Mouse (Mus musculus) midbrain, embryonic 11.5 days (tissue): ENCODE data around the gene Pdap1. TPM values are rescaled to one million over a fixed set of nuclear protein-coding genes. Genes with fewer than 3 reads are reported as not detected.
"Not testable (repeated sequence)": the region's sequence is repeated elsewhere in the genome, so short reads cannot be mapped to it uniquely, and the experiment has no call there.

Source experiments
- ATAC-seq: fragments of 200-750 bp; cut with Nextera tagmentation; 2 replicates; pipeline ENCODE4 v1.8.0; 2017; ENCODE audit warnings: moderate TSS enrichment, moderate library complexity; ENCODE audit not compliant: low FRiP score
- DNase-seq: peaks from one replicate; pipeline ENCODE4 v3.0.0; 2015; ENCODE audit warnings: low spot score; ENCODE audit errors: missing footprints
- H3K27ac ChIP-seq: fragments of 300-500 bp; sonication (generic); 2 replicates; pipeline ENCODE4 v1.5.1; 2014; ENCODE audit warnings: low read depth, low read length
- H3K27me3 ChIP-seq: fragments of 300-500 bp; sonication (generic); 2 replicates; pipeline ENCODE4 v1.6.1; 2014; ENCODE audit warnings: mild to moderate bottlenecking, low read length, moderate library complexity, mixed read lengths; ENCODE audit not compliant: control insufficient read depth, insufficient read depth
- H3K36me3 ChIP-seq: fragments of 300-500 bp; sonication (generic); 2 replicates; pipeline ENCODE4 v1.6.1; 2014; ENCODE audit warnings: mild to moderate bottlenecking, low read length, moderate library complexity, mixed read lengths; ENCODE audit not compliant: control insufficient read depth, insufficient read depth
- H3K4me1 ChIP-seq: fragments of 300-500 bp; sonication (generic); 2 replicates; pipeline ENCODE4 v1.6.1; 2014; ENCODE audit warnings: low read length; ENCODE audit not compliant: control insufficient read depth, insufficient read depth
- H3K4me2 ChIP-seq: fragments of 300-500 bp; sonication (generic); 2 replicates; pipeline ENCODE4 v1.6.1; 2014; ENCODE audit warnings: mild to moderate bottlenecking, moderate library complexity
- H3K4me3 ChIP-seq: fragments of 300-500 bp; sonication (generic); 2 replicates; pipeline ENCODE4 v1.5.1; 2014; ENCODE audit warnings: low read depth, low read length
- H3K9ac ChIP-seq: fragments of 300-500 bp; sonication (generic); 2 replicates; pipeline ENCODE4 v1.6.1; 2014; ENCODE audit warnings: low read length
- H3K9me3 ChIP-seq: fragments of 300-500 bp; sonication (generic); 2 replicates; pipeline ENCODE4 v1.6.1; 2016; ENCODE audit warnings: low read length; ENCODE audit not compliant: control insufficient read depth
- WGBS: fragments of 180-500 bp; shearing (Covaris S2); extraction: QIAGEN DNeasy Blood & Tissue Kit; methylation state at CpG from one replicate; pipeline ENCODE4 v1.1.7; 2014; 5-methylcytosine and 5-hydroxymethylcytosine counted together
- polyA plus RNA-seq: library from polyadenylated mRNA; unstranded; fragments of >200 nt; fragmentation: Nextera tagmentation; extraction: Ambion mirVana; gene quantifications from 2 replicates; pipeline ENCODE4 v1.2.1, GENCODE M21; 2014

The Pdap1 gene
- polyA plus RNA-seq, 1 experiment from 2014 or later: 124 TPM

DNA sequence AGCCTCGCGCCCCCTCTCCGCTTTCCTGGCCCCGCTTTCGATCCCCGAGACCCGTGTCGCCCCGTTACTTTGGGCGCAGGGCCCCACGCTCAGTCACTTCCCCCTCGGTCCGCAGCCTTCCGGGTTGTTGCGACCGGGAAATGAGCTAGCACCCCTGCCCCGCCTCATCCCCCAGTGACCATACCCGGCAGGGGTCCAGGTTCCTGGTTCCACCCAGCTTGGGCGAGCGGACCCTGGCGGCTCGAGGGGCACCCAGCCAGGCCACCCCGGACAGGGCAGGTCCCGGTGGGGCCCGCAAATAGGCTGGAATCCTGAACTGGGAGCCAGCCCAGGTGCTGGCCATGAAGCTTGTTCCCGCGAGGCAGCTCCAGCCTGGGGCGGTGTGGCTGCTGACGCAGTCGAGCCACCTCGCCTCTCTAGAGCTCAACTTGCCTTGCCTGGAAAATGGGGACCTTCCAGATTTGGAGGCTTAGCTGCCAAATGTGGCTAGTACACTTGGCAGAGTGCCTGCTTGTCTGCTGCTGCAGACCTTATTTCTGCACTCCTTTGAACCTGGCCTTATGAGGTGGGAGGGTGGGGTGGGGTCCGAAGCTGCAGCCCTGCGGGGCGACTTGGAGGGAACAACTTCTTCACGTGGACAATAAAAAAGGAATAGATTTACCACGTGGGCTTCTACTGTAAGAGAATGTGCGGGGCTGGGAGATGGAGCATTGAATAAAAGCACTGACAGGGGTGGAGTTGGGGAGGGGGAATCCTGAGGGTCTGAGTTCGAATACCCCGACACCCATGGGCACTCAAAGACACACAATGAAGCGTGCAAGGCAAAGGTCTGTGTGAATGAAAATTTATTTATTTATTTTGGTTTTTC, 25.2 kb downstream of the Pdap1 start:
- Histone ChIP-seq H3K27me3 (peaks cover 12% of the 10 kb centered on the region), H3K9me3 (no peaks in the 10 kb centered on the region), H3K27ac (no peak overlapping the region), H3K9ac (peak overlapping the region; percentile 56), H3K36me3 (0 out of 2 replicates have a peak, but pooled peaks cover 2% of the 10 kb centered on the region), H3K4me1 (no peaks in the 10 kb centered on the region), H3K4me2 (peak overlapping the region; percentile 59), H3K4me3 (peak overlapping the region; percentile 50)
- peak; percentile 90 for DNase-seq
- ATAC-seq: peak; percentile 22
- WGBS: 18% methylated on average over 40 of the region's 40 CpGs

DNA sequence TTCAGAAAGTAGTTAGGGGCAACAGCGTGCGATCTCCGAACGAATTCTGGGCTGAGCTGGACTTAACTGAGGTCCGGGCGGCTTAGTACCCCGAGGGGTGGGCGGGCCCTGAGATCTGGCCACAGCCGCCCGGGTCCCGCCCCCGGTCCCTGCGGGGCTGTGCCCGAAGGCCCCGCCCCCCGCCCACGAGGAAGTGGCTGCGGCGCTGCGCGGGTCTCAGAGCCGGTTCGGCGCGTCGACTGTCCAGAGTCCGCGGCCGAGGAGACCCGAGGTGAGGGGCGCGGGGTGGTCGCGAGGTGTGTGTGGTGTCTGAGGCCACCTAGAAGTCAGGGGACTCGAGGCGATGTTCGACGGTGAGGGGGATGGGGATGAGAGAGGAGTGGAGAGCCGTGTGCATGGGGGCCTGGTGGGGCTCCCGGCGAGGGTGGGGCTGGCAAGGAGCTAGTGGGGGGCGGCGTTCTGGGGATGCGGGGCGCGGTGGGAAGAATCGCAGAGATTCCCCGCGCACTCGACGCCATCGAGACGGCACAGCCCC, 25.9 kb downstream of the Pdap1 start, which contains the start of gene Arpc1b:
Arpc1b (plus strand) TSS at position 145 of the 535 bp plus-strand sequence.
- ATAC-seq (peak; percentile 79), DNase-seq (peak; percentile 91)
- H3K9ac ChIP-seq: peak within 1 kb of the TSS; percentile 56
- peaks cover 12% of the 10 kb centered on the region for H3K27me3 ChIP-seq
- H3K4me3 ChIP-seq: peak within 1 kb of the TSS; percentile 50
- 2% methylated on average over 37 of the region's 53 CpGs for WGBS
- no peaks in the 10 kb centered on the region for H3K4me1 ChIP-seq
- H3K4me2 ChIP-seq: peak within 1 kb of the TSS; percentile 59
- H3K27ac ChIP-seq: no peak within 1 kb of the TSS
- H3K36me3 ChIP-seq: peaks cover 7% of the 10 kb centered on the region; the same call in 1 of the 2 replicates
- H3K9me3 ChIP-seq: no peaks in the 10 kb centered on the region

DNA sequence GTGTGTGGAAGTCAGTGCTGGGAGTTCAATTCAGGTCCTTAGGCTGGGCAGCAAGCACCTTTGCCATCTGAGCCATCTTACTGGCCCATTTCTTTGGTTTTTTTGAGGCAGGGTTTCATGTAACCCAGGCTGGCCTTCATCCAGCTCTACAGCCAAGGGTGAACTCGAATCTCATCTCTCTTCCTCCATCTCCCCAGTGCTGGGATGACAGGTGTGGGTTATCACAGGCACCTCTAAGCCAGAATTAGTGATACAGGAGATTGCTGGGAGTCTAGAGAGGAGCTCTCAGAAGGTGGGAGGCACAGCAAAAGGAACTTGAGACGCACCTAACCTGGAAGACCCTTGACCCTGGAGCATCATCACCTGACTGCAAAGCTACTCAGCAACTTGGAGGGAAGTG, 26.6 kb downstream of the Pdap1 start:
- no peaks in the 10 kb centered on the region for H3K4me1 ChIP-seq
- no peak for DNase-seq
- no peak overlapping the region for H3K4me3 ChIP-seq
- ATAC-seq: no peak
- no peak overlapping the region for H3K27ac ChIP-seq
- WGBS: 54% methylated on average over 2 of the region's 2 CpGs
- peaks cover 12% of the 10 kb centered on the region for H3K27me3 ChIP-seq
- peaks cover 11% of the 10 kb centered on the region for H3K36me3 ChIP-seq
- H3K4me2 ChIP-seq: no peak overlapping the region
- no peaks in the 10 kb centered on the region for H3K9me3 ChIP-seq
- H3K9ac ChIP-seq: no peak overlapping the region

DNA sequence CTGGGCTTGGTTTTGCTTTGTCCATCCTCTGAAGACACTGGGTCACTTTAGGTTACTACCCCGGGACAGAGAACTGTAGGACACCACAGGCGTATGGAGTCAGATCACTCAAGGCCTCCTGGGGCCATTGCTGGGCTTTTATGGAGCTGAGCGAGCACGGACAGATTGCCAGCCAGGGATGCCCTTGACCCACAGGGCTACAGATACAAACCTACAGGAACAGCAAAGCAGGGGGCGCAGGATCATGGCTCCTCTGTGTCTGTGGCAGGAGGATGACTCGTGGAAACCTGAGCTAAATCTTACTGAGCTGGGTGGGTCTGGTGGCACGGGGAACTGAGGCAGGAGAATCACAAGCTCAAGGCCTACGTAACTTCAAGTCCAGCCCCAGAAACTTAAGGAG, 27.5 kb downstream of the Pdap1 start:
- DNase-seq: no peak
- H3K27me3 ChIP-seq: peaks cover 12% of the 10 kb centered on the region
- no peaks in the 10 kb centered on the region for H3K9me3 ChIP-seq
- no peak overlapping the region for H3K4me3 ChIP-seq
- peaks cover 11% of the 10 kb centered on the region for H3K36me3 ChIP-seq
- no peak for ATAC-seq
- no peak overlapping the region for H3K9ac ChIP-seq
- no peaks in the 10 kb centered on the region for H3K4me1 ChIP-seq
- WGBS: 83% methylated on average over 8 of the region's 8 CpGs
- no peak overlapping the region for H3K27ac ChIP-seq
- no peak overlapping the region for H3K4me2 ChIP-seq

DNA sequence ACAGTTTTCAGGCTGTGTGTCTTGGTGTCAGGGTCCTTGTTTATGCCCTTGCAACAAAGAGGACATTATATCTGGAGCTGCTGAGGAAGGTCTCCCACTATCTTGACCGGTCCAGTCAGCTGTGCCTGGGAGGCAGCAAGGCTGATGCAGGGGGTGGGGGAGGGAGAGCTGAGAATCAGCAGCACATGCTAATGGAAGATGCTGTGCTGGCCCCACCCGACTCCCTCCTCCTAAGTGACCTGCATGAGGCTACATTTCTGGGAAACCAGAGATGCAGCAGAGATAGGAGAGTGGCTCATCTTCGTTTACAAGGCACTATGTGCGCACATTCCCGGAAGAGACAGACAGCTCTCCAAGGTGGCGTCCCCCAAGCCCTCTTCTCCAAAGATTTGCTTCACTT, 29.6 kb downstream of the Pdap1 start:
- Histone ChIP-seq H3K9ac (no peak overlapping the region), H3K4me1 (no peaks in the 10 kb centered on the region), H3K27me3 (peaks cover 12% of the 10 kb centered on the region), H3K36me3 (peaks cover 11% of the 10 kb centered on the region), H3K27ac (no peak overlapping the region), H3K4me2 (no peak overlapping the region), H3K9me3 (no peaks in the 10 kb centered on the region), H3K4me3 (no peak overlapping the region)
- no peak for DNase-seq
- 94% methylated on average over 6 of the region's 6 CpGs for WGBS
- no peak for ATAC-seq

DNA sequence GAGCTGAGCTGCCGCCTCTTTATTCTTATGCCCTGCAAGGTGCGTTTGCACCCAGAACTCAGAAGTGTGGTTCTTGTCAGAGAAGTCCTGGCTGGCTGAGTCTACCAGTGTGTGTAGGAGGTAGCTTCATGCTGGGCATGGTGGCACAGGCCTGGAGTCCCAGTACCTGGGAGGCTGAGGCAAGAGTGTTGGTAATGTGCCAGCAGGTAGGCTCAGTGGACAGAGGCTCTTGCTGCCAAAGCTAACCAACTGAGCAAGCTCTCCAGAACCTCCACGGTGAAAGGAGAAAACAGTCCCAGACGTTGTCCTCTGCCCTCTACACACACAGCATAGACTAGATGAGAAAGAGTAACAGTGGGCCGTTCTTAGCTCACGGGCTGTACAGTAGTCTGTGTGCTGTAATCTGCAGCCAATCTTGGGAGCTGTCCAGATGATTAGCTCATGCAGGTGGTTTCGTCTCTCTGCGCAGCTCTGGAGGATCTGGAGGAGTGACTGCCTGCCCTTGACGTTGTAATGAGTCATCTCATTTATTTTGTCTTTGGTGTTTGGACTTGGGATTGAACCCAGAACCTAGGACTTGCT, 34.3 kb downstream of the Pdap1 start:
- ATAC-seq (no peak), DNase-seq (no peak)
- 94% methylated on average over 9 of the region's 9 CpGs for WGBS
- no peaks in the 10 kb centered on the region for H3K9me3 ChIP-seq
- H3K4me2 ChIP-seq: no peak overlapping the region
- no peak overlapping the region for H3K4me3 ChIP-seq
- no peaks in the 10 kb centered on the region for H3K27me3 ChIP-seq
- peaks cover 32% of the 10 kb centered on the region for H3K36me3 ChIP-seq
- H3K27ac ChIP-seq: no peak overlapping the region
- no peak overlapping the region for H3K9ac ChIP-seq
- H3K4me1 ChIP-seq: no peaks in the 10 kb centered on the region

DNA sequence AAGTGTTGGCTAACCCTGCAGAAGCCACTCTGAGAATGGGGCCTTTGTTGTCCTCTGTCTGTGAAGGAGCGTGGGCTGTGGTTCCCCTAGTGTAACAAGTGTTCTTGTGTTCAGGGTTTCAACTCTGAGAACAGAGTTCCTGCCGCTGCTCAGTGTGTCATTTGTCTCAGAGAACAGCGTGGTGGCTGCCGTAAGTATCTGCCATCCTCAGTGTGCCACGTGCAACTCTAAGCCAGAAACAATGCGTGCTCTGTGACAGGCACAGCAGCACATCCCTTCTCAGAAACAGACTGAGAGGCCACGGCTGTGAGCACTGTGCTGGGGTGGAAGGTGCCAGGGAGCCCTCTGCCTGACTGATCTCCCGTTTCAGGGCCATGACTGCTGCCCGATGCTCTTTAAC, 35.7 kb downstream of the Pdap1 start:
- WGBS: 90% methylated on average over 9 of the region's 9 CpGs
- ATAC-seq: no peak
- no peak overlapping the region for H3K4me2 ChIP-seq

DNA sequence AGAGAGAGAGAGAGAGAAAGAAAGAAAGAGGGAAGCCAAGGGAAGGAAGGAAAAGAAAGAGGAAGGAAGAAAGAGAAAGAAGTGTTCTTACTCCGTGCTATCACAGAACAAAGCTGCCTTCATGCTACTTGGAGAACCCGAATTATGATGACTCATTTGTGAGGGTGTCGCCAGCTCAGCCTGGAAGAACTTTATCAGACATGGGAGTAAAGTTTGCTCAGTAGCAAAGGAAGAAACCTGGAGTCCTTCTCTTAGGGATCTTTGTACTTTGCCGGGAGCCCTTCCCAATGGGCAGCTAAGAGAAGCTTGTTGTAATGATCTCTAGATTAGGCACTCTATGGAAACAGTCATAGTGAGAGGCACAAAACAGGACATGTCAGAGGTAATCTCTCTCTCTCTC, 37.3 kb downstream of the Pdap1 start:
- Histone ChIP-seq H3K9ac (no peak overlapping the region), H3K27ac (no peak overlapping the region), H3K4me1 (no peaks in the 10 kb centered on the region), H3K4me2 (no peak overlapping the region), H3K4me3 (no peak overlapping the region), H3K36me3 (peaks cover 26% of the 10 kb centered on the region), H3K9me3 (no peaks in the 10 kb centered on the region), H3K27me3 (no peaks in the 10 kb centered on the region)
- 90% methylated on average over 4 of the region's 4 CpGs for WGBS
- ATAC-seq (no peak), DNase-seq (no peak)

More for the DNA sequence above, 35.7 kb downstream of the Pdap1 start:
- no peak overlapping the region for H3K9ac ChIP-seq
- no peak overlapping the region for H3K4me3 ChIP-seq
- no peaks in the 10 kb centered on the region for H3K27me3 ChIP-seq
- H3K27ac ChIP-seq: no peak overlapping the region
- H3K9me3 ChIP-seq: no peaks in the 10 kb centered on the region
- DNase-seq: no peak
- H3K4me1 ChIP-seq: no peaks in the 10 kb centered on the region
- peaks cover 30% of the 10 kb centered on the region for H3K36me3 ChIP-seq

DNA sequence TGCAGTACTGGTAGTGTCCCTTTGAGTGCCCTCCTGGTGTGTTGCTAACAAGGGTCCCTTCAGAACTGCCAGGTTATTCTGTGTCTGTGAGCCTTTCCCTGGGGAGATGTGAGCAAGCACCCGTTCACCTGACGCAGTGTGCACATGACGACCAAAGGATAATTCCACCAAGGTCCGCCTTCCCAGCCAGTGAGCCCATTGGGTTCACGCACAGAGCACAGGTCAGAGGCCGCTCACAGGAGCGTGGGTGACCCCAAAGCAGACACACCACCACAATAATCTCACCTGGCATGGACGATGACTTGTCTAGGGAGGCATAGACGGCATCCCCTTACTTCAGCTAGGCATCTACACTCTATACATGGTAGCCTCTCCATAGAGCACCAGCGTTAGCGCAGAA, 38.6 kb downstream of the Pdap1 start:
- H3K4me2 ChIP-seq, H3K27ac ChIP-seq, DNase-seq, H3K9ac ChIP-seq, H3K9me3 ChIP-seq, ATAC-seq, H3K4me1 ChIP-seq, H3K4me3 ChIP-seq, H3K27me3 ChIP-seq: not testable (repeated sequence)
- H3K36me3 ChIP-seq: peaks cover 29% of the 10 kb centered on the region
- 95% methylated on average over 11 of the region's 11 CpGs for WGBS
